Mouse (Mus musculus) right cerebral cortex, postnatal 4 days (tissue): Measurements from ENCODE around the gene Ngb.

Experiments used
- DNase-seq: peaks from one replicate; pipeline ENCODE4 v3.0.0-alpha.2; 2022

Gene Ngb

GRCm38 (mm10) chr12:87089701-87090100, 12.6 kb downstream of the Ngb start:
- DNase-seq: no peak

GRCm38 (mm10) chr12:87089255-87089654, 13.1 kb downstream of the Ngb start:
- no peak for DNase-seq

- DNase-seq: peak; percentile 25
Observed at GRCm38 (mm10) chr12:87088331-87088730, 14.0 kb downstream of the Ngb start.

GRCm38 (mm10) chr12:87087236-87087635, 15.1 kb downstream of the Ngb start:
- DNase-seq: no peak

GRCm38 (mm10) chr12:87082797-87083196, 19.5 kb downstream of the Ngb start:
- no peak for DNase-seq

- no peak for DNase-seq
Observed at GRCm38 (mm10) chr12:87076610-87077009, 25.7 kb downstream of the Ngb start.

GRCm38 (mm10) chr12:87070520-87070919, 31.8 kb downstream of the Ngb start:
- no peak for DNase-seq

GRCm38 (mm10) chr12:87066429-87066828, 35.9 kb downstream of the Ngb start:
- no peak for DNase-seq

GRCm38 (mm10) chr12:87065446-87065845, 36.9 kb downstream of the Ngb start:
- DNase-seq: no peak

GRCm38 (mm10) chr12:87057066-87057465, 45.3 kb downstream of the Ngb start:
- no peak for DNase-seq

- DNase-seq: no peak
Observed at GRCm38 (mm10) chr12:87054873-87055272, 47.5 kb downstream of the Ngb start.

- DNase-seq: peak; percentile 99
Observed at GRCm38 (mm10) chr12:87052661-87053321, 49.5 kb downstream of the Ngb start.

- DNase-seq: no peak
Observed at GRCm38 (mm10) chr12:87047536-87047935, 54.8 kb downstream of the Ngb start.
